Mouse (Mus musculus): Measurements from ENCODE around the gene Mtmr2.

Gene Mtmr2

DNA sequence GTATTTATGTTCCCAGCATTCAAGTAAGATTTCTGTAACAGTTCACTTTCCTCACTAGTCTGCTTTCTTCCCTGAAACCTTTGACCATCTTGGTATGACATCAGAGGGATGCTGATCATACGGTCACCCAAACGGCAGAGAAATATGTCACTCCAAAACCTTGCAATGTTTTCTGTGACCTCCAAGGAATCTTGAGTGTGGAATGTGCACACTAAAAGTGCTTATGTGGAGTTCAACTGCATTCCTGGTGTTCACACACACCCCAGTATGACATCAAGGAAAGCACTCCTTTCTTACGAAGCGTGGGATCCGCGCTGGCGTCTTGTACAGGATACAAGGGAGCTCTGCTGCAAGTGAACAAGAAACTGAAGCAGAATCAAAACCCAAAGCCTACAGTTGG, 58.6 kb downstream of the Mtmr2 start:
- no peak for DNase-seq (ENCODE audit: low spot score in 2 of 2)

GRCm38 (mm10) chr9:13807657-13808056, 59.4 kb downstream of the Mtmr2 start:
- DNase-seq (ENCODE audit: low spot score in 2 of 2): no peak

DNA sequence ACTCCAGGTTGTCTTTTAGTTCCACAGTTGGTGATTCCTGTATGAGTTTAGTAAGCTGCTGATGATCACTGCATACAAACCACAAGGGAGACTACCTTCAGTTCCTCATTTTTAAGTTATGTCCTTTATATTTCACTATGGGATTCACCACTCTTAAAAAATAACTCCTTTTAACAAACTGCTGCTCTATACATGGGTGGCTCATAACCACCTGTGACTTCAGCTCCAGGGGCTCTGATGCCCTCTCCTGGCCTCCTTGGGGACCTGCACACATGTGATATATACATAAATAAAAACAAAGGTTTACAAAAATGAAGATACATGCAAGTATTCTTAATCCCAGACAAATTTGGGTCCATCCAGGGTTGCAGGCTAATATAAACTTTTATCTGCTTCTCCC, 61.7 kb downstream of the Mtmr2 start:
- no peak for DNase-seq (ENCODE audit: low spot score in 2 of 2)

- DNase-seq (ENCODE audit: low spot score in 2 of 2): no peak
These were observed 70.2 kb downstream of the Mtmr2 start for GRCm38 (mm10) chr9:13818369-13818768.

DNA sequence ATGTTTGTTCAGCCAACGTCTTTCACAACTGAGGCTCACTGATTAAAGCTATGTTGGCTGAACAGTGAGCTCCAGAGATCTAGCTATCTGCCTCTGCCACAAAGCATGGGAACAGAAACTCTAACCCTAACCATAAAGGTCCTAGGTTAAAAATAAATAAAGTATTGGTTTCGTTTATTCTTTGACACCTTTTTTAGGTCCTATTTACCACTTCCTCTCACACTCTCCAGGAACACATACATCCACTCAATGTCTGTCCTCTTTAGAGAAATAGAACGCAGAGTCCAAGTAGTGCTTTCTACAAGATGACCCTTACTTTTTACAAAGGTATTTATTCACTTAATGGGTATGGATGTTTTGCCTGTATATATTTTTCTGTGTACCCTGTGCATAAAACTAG, 72.6 kb downstream of the Mtmr2 start:
- no peak for DNase-seq (ENCODE audit: low spot score in 2 of 2)

- no peak for DNase-seq (ENCODE audit: low spot score in 2 of 2)
These were observed 77.7 kb downstream of the Mtmr2 start for GRCm38 (mm10) chr9:13825896-13826295.

DNA sequence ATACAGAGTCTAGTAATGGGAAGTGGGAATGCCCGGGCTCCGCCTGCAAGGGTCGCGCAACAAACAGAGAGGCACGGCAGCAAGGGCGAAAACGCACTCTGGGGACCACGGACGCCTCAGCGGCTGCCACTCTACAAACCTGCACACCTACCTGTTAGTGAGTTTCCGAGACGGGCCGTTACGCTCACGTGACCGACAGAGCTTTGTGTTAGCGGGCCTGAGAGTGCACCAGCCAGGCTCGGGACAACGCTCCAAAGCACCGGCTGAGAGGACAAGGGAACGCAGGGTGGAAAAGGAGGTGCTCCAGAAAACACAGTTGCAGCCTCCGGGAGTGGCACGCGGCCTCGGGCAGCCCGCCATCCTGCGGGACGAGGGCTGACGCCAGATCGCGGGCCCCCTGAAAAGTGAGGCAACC, 78.2 kb downstream of the Mtmr2 start:
- peak; percentile 45 to 53 for DNase-seq (ENCODE audit: low spot score in 2 of 2)

DNA sequence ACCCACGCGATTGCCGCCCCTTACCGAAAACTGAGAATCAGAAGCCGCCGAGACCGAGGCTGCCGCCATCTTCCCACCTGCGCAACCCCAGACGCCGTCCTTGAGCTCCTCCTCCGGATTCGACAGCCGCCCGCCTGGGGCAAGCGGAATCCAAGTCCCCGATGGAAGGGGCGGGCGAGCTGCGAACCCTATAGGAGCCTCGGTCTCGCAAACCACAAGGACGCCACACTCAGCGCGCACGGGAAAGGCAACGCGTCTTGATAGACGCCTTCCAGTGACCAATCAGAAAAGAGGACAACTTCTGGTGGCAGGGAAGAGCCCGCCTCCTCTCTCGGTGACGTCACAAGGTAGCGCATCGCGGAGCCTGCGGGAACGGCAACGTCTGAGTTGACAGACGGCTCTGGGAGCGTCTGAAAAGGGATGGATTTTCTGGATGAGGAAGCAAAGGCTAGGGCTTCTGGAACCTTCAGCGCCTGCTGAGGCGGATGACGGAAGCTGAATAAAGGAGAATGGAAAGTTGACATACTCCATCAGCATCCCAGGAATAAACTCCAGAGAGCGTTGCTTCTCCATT, 78.7 kb downstream of the Mtmr2 start, which contains the start of gene Cep57:
TSS of gene Cep57 (minus strand) at position 276 of the 574 bp plus-strand sequence.
- peak; percentile 82 to 89 for DNase-seq (ENCODE audit: low spot score in 2 of 2)

GRCm38 (mm10) chr9:13827406-13828086, 79.3 kb downstream of the Mtmr2 start, which contains the start of gene Fam76b:
TSS of gene Fam76b (plus strand) at chr9:13827716.
- peak; percentile 97 to 98 for DNase-seq (ENCODE audit: low spot score in 2 of 2)

- no peak for DNase-seq (ENCODE audit: low spot score in 2 of 2)
These were observed 79.9 kb downstream of the Mtmr2 start for GRCm38 (mm10) chr9:13828087-13828441.

GRCm38 (mm10) chr9:13835256-13835655, 87.0 kb downstream of the Mtmr2 start:
- no peak for DNase-seq (ENCODE audit: low spot score in 2 of 2)

DNA sequence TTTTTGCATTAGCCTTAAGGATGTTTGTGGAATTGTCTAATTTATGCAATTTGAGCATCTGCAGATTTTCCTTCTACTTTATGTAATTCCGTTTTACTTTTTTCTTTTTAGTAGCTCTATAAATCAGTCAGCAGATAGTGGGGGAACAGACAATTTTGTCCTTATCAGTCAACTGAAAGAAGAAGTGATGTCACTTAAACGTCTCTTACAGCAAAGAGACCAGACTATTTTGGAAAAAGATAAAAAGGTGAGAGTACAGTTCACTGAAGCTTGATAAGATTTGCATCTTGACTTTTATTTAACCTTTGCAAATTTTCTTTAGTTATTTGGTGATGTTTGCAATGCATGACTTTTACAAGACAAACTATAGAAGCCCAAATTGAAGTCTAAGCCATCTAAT, 88.5 kb downstream of the Mtmr2 start:
- no peak for DNase-seq (ENCODE audit: low spot score in 2 of 2)

- DNase-seq (ENCODE audit: low spot score in 2 of 2): no peak
These were observed 99.4 kb downstream of the Mtmr2 start for GRCm38 (mm10) chr9:13847591-13847990.

- DNase-seq (ENCODE audit: low spot score in 2 of 2): no peak
These were observed 100.6 kb downstream of the Mtmr2 start for GRCm38 (mm10) chr9:13848481-13849480.

GRCm38 (mm10) chr9:13853876-13854275, 105.7 kb downstream of the Mtmr2 start:
- no peak for DNase-seq (ENCODE audit: low spot score in 2 of 2)

All from spleen, postnatal 14 days (tissue).